Mouse (Mus musculus): ENCODE data around the gene Olfr27.

DNA sequence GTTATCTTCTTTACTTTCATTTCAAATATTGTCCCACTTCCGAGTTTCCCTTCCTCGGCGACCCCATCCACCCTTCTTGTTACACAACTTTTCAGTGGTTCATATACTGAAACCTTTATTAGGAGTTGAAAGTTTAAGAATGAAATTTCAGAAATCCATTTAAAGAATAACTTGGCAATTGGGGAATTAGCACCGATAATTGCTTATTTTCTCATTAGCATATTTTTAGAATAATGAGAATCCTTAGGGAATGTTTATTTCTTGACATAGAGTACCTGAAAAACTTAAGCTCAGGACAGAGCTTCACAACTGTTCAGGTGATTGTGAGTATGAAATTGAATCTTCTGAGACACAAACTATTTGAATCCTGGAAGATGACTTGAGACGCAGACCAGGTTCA is 38.1 kb downstream of the Olfr27 start, which contains the start of gene Olfr943:
- TF ChIP-seq EP300 (IDR thresholded peaks at IDR 0.05; ENCODE audit: low read length) (no peak), MXI1 (IDR thresholded peaks at IDR 0.05; ENCODE audit: low read depth, low read length) (no peak), POLR2AphosphoS2 (IDR thresholded peaks at IDR 0.05; ENCODE audit: low read depth, low read length) (no peak), CTCF (conservative IDR thresholded peaks at IDR 0.05 in 1 of 2, IDR thresholded peaks at IDR 0.05 in 1 of 2; ENCODE audit: low read depth in 2 of 2, low read length in 2 of 2) (no peak), NRF1 (IDR thresholded peaks at IDR 0.05; ENCODE audit: low read depth, low read length) (no peak), JUND (conservative IDR thresholded peaks at IDR 0.05; ENCODE audit: low read depth, low read length) (no peak), POLR2A (IDR thresholded peaks at IDR 0.05; ENCODE audit: low read depth, low read length) (no peak), KAT2A (IDR thresholded peaks at IDR 0.05; ENCODE audit: insufficient replicate concordance, low read length) (no peak)

All from CH12.LX (cell line).